Mouse (Mus musculus) neural tube, embryonic 14.5 days (tissue): Measurements from ENCODE around the gene Ggt5. TPM values are rescaled to one million over a fixed set of nuclear protein-coding genes. Genes with fewer than 3 reads are reported as not detected.

ENCODE experiments used
- ATAC-seq: fragments of 200-750 bp; cut with Nextera tagmentation; 2 replicates; pipeline ENCODE4 v1.8.0; 2017; ENCODE audit warnings: low read depth, mild to moderate bottlenecking, moderate TSS enrichment, moderate library complexity
- H3K27ac ChIP-seq: fragments of 300-500 bp; sonication (generic); 2 replicates; pipeline ENCODE4 v1.5.1; 2014; ENCODE audit warnings: low read depth, mild to moderate bottlenecking, control low read depth, low read length, moderate library complexity, mixed read lengths
- H3K27me3 ChIP-seq: fragments of 300-500 bp; sonication (generic); 2 replicates; pipeline ENCODE4 v1.6.1; 2014; ENCODE audit warnings: low read length; ENCODE audit not compliant: control insufficient read depth, insufficient read depth
- H3K36me3 ChIP-seq: fragments of 300-500 bp; sonication (generic); 2 replicates; pipeline ENCODE4 v1.6.1; 2014; ENCODE audit warnings: low read length, mixed read lengths; ENCODE audit not compliant: control insufficient read depth, insufficient read depth
- H3K4me1 ChIP-seq: fragments of 300-500 bp; sonication (generic); 2 replicates; pipeline ENCODE4 v1.6.1; 2014; ENCODE audit warnings: low read length; ENCODE audit not compliant: control insufficient read depth, insufficient read depth
- H3K4me2 ChIP-seq: fragments of 300-500 bp; sonication (generic); 2 replicates; pipeline ENCODE4 v1.6.1; 2014; ENCODE audit warnings: mild to moderate bottlenecking, low read depth, low read length, control low read depth
- H3K4me3 ChIP-seq: fragments of 300-500 bp; sonication (generic); 2 replicates; pipeline ENCODE4 v1.5.1; 2014; ENCODE audit warnings: low read depth, low read length, control low read depth, mixed read lengths
- H3K9ac ChIP-seq: fragments of 300-500 bp; sonication (generic); replicated peaks from 2 replicates; pipeline ENCODE4 v1.6.1; 2014; ENCODE audit warnings: low read depth, mild to moderate bottlenecking, control low read depth, low read length, mixed read lengths
- H3K9me3 ChIP-seq: fragments of 300-500 bp; sonication (generic); 2 replicates; pipeline ENCODE4 v1.6.1; 2016; ENCODE audit warnings: low read length; ENCODE audit not compliant: control insufficient read depth
- WGBS: fragments of 180-500 bp; shearing (Covaris S2); extraction: QIAGEN DNeasy Blood & Tissue Kit; methylation state at CpG from one replicate; pipeline ENCODE4 v1.1.7; 2014; 5-methylcytosine and 5-hydroxymethylcytosine counted together
- polyA plus RNA-seq: library from polyadenylated mRNA; unstranded; fragments of >200 nt; fragmentation: Nextera tagmentation; extraction: Ambion mirVana; gene quantifications from 2 replicates; pipeline ENCODE4 v1.2.1, GENCODE M21; 2014

The Ggt5 gene
- polyA plus RNA-seq, 1 experiment from 2014 or later = 0.43 TPM

DNA sequence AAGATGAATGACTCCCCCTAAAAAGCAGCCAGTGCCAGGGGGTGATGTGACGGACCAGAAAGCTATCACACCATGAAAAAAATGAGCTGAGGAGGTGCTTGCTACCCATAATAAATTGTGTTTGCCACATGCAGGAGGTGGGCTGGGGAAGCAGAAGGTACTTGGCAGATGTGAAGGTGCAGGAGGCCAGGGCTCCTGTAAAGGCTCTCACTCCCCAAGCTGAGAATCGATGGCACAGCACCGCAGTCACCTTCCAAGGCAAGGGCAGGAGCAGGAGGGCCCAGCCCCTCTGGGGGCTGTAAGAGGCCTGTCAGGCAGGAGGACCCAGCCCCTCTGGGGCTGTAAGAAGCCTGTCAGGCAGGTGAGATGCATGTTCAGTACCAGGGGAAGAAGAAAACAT is 72.7 kb downstream of the Ggt5 start:
- no peak overlapping the region for H3K4me2 ChIP-seq
- no peak overlapping the region for H3K27ac ChIP-seq
- H3K4me1 ChIP-seq = peaks cover 4% of the 10 kb centered on the region; the same call in 1 of the 2 replicates
- H3K27me3 ChIP-seq = no peaks in the 10 kb centered on the region
- H3K4me3 ChIP-seq = no peak overlapping the region
- no peaks in the 10 kb centered on the region for H3K9me3 ChIP-seq
- 52% methylated on average over 3 of the region's 3 CpGs for WGBS
- no peak overlapping the region for H3K9ac ChIP-seq
- ATAC-seq = no peak
- H3K36me3 ChIP-seq = peaks cover 9% of the 10 kb centered on the region

DNA sequence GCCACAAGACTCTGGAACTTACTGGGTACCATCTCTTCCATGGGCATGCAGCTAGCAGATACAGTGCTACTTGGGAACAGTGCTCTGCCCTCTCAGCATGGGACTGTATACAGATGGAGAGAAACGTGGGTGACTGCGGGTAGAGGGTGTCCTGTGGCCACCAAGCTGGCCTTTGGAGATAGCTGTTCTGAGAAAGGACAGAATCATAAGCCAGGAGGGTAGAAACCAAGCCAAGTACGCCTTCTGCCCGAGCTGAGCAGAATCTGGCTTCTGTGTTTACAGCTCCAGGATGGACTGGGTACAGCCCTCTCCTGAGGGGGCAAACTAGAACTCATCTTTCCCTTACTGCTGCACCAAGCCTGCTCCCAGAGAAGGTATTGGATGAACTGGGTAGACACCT is 73.4 kb downstream of the Ggt5 start:
- Histone ChIP-seq H3K27ac (no peak overlapping the region), H3K4me1 (peaks cover 8% of the 10 kb centered on the region; the same call in 1 of the 2 replicates), H3K9ac (no peak overlapping the region), H3K4me3 (no peak overlapping the region), H3K27me3 (no peaks in the 10 kb centered on the region), H3K4me2 (no peak overlapping the region), H3K36me3 (peaks cover 6% of the 10 kb centered on the region), H3K9me3 (no peaks in the 10 kb centered on the region)
- 85% methylated on average over 4 of the region's 4 CpGs for WGBS
- no peak for ATAC-seq

DNA sequence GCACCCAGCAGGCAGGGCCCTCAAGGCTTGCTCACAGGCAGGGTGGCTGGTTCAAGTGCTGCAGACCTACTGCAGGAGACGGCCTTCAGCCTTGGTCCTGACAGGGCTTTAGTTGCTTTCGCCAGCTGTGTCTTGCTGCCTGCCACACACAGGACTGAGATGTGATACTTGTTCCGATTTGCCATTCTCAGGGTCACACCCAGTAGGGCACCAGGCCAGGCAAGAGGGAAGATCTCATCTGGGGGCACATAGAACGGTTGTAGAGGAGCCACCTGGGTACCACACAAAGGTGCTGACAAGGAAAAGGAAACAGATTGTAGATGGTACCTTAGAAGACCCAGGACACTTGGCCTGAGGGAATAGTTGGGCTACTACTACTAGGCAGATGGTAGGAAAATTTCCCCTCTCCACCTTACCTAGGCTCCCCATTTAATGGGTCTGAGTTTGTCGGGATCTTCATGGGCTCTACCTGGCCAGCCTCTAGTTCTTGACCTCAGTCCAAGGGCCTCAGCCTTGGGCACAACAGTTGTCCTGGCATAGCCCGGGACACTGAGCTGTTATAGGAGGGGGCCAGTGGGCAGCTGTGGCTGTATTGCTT is 75.6 kb downstream of the Ggt5 start:
- WGBS = 95% methylated on average over 6 of the region's 6 CpGs
- Histone ChIP-seq H3K9me3 (no peaks in the 10 kb centered on the region), H3K4me2 (no peak overlapping the region), H3K27me3 (no peaks in the 10 kb centered on the region), H3K4me1 (peaks cover 16% of the 10 kb centered on the region; the same call in 1 of the 2 replicates), H3K36me3 (no peaks in the 10 kb centered on the region; the same call in 1 of the 2 replicates), H3K4me3 (no peak overlapping the region), H3K9ac (no peak overlapping the region), H3K27ac (no peak overlapping the region)
- no peak for ATAC-seq

DNA sequence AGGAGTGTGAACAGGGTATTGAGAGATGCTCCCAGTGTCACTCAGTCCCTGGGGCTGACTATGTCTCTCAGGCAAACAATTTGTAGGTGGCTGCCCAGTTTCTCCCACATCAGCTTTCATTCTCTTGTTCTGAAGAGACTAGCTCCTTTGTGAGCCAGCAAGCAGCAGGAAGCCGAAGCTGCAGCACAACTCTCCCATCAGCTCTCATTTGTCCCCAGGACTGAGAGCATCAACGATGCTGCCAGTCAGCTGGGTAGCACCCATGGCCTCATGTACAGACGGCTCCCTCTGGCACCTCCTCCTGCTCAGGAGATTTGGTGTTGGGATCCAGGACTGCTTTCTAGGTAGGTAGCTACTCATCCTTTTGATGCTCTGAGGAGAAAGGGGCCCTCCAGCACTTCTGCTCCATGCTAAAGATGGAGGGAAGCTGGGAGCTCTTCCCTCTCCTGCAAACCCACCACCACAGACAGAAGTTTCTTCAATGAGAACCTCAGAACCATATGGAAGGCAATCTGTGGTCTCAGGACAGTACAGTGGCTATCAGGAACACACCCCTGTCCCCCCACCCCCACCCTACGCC is 77.4 kb downstream of the Ggt5 start:
- no peaks in the 10 kb centered on the region for H3K9me3 ChIP-seq
- 28% methylated on average over 4 of the region's 4 CpGs for WGBS
- H3K9ac ChIP-seq = peak overlapping the region; percentile 54; the same call in 1 of the 2 replicates
- H3K27ac ChIP-seq = peak overlapping the region; percentile 62; the same call in 1 of the 2 replicates
- H3K27me3 ChIP-seq = no peaks in the 10 kb centered on the region
- no peak; the same call in 1 of the 2 replicates for ATAC-seq
- peak overlapping the region; percentile 44 for H3K4me3 ChIP-seq
- H3K4me2 ChIP-seq = peak overlapping the region; percentile 96
- peaks cover 5% of the 10 kb centered on the region for H3K36me3 ChIP-seq
- H3K4me1 ChIP-seq = peaks cover 16% of the 10 kb centered on the region; the same call in 1 of the 2 replicates

Other genes with a start within 250 kb of the Ggt5 start
- 0.13 and 0.15 TPM in 2 replicates for gene Upb1, start 188.2 kb upstream of the Ggt5 start, polyA plus RNA-seq
- 113 and 124 TPM in 2 replicates for gene Snrpd3, start 71.8 kb upstream of the Ggt5 start, polyA plus RNA-seq
- 19.4 and 22.7 TPM in 2 replicates for gene Gucd1, start 71.4 kb upstream of the Ggt5 start, polyA plus RNA-seq
- gene Lrrc75b, start 29.0 kb upstream of the Ggt5 start, polyA plus RNA-seq = 32.6 and 36.6 TPM in 2 replicates
- gene Ggt1, start 27.7 kb upstream of the Ggt5 start, polyA plus RNA-seq = 0.85 and 1.5 TPM in 2 replicates
- gene Susd2, start 54.7 kb downstream of the Ggt5 start, polyA plus RNA-seq = 9.8 and 12.3 TPM in 2 replicates
- gene Cabin1, start 175.0 kb downstream of the Ggt5 start, polyA plus RNA-seq = 34.2 and 39.9 TPM in 2 replicates
- gene Ddt, start 184.1 kb downstream of the Ggt5 start, polyA plus RNA-seq = 102 and 104 TPM in 2 replicates
- gene Gm20441, start 191.6 kb downstream of the Ggt5 start, polyA plus RNA-seq = not detected in 2 replicates
- gene Gstt3, start 192.1 kb downstream of the Ggt5 start, polyA plus RNA-seq = 0.94 TPM in 1 of 2 replicates, not detected in the other
- 8.8 and 11.2 TPM in 2 replicates for gene Gstt1, start 209.2 kb downstream of the Ggt5 start, polyA plus RNA-seq
- not detected in 2 replicates for gene Gstt4, start 233.2 kb downstream of the Ggt5 start, polyA plus RNA-seq
- 4.3 and 7.5 TPM in 2 replicates for gene Gstt2, start 248.1 kb downstream of the Ggt5 start, polyA plus RNA-seq